Mouse (Mus musculus): ENCODE data around the gene Mup20. TPM values are rescaled to one million over a fixed set of nuclear protein-coding genes. Genes with fewer than 3 reads are reported as not detected.
"Not testable (repeated sequence)": the region's sequence is repeated elsewhere in the genome, so short reads cannot be mapped to it uniquely, and the experiment has no call there.

The Mup20 gene
- total RNA-seq (2021): not detected

DNA sequence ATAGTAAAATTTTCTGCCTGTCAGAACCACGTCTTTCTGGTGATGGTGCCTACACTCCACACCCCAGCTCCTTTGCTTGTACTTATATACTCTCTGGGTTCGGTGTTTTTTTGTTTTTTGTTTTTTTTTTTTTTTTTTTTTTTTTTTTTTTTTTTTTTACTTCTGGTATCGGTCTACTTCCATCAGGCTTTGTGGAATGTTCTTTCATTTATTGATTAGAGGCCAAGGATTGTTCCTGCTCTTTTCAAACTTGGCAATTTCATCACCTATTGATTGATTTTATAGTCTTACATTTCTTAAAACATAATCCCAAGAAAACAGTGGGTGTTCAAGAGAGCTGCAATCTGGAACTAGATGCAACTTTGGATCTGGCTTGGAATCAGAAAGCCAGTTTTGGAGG, at the start of gene Mup20:
Gene Mup20, minus strand, starts transcription at position 101 of the 400 bp plus-strand sequence.
- DNase-seq (ENCODE audit: low spot score); intact Hi-C loops (cut with DNase I): not testable (repeated sequence)

DNA sequence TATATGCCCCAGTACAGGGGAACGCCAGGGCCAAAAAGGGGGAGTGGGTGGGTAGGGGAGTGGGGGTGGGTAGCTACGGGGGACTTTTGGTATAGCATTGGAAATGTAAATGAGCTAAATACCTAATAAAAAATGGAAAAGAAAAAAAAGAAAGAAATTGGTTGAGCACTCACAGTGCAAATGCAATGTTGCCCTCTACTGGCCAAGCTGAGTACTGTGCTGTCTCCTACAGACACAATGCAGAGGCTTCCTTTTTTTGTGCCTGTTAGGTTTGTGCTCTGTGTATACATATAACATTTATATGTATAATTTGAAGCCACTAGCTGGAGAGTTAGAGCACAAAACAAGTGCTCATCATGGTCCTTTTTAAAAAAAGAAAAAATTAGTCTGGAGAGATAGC, 49.4 kb upstream of the Mup20 start:
- not testable (repeated sequence) for DNase-seq (ENCODE audit: low spot score)

DNA sequence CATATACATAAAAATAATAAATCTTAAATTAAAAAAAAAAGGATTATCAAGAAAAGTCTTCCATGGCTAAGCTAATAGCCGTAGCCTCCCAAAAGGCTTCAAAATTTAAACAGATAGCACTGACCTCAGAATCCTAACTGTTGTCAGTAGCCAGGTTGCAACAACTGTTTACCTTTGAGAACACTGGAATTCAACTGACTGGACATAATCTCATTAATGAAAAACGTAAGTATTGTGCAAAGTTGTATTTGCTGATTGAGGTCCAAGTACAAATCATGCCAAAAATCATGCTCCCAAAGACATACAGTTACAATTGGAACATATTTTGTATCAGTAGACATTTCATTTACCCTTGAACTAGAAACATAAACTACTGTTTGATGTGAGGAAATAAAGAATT, 34.0 kb upstream of the Mup20 start:
- DNase-seq (ENCODE audit: low spot score): no peak
- intact Hi-C loops (cut with DNase I): no loop called here

More for the DNA sequence above, 49.4 kb upstream of the Mup20 start:
- intact Hi-C loops (cut with DNase I): not testable (repeated sequence)

DNA sequence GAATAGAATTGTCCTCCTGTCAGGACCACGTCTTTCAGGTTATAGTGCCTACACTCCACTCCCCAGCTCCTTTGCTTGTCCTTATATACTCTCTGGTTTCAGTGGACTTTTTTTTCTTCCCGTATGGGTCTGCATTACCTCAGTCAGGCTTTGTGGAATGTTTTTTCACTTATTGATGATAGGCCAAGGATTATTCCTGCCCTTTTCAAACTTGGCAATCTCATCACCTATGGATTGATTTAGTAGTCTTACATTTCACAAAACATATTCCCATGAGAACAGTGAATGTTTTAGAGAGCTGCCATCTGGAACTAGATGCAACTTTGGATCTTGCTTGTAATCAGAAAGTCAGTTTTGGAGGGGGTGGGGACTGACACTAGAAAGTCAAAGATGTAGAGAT, 33.3 kb upstream of the Mup20 start, which contains the start of gene Mup3:
Gene Mup3, minus strand, starts transcription at position 102 of the 400 bp plus-strand sequence.
- intact Hi-C loops (cut with DNase I): no loop called here
- DNase-seq (ENCODE audit: low spot score): no peak

DNA sequence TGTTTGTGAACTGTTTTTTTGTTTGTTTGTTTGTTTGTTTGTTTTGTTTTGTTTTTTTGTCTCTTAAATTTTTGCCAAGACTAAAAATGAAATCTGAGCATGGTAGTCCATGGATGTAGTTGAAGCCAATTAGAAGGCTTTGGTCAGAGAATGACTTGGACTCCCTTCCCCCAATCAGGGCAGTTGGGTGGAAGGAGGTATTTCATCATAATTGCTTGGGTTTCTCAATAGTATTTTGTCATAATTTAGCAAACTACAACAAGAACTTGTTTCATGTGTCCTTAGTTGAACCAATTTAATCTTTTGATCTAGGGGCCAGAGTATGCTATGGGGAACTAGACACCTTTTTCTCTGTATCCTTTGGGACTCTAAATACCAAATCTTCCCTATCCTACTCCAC, 28.8 kb upstream of the Mup20 start:
- intact Hi-C loops (cut with DNase I): no loop called here
- DNase-seq (ENCODE audit: low spot score): no peak

DNA sequence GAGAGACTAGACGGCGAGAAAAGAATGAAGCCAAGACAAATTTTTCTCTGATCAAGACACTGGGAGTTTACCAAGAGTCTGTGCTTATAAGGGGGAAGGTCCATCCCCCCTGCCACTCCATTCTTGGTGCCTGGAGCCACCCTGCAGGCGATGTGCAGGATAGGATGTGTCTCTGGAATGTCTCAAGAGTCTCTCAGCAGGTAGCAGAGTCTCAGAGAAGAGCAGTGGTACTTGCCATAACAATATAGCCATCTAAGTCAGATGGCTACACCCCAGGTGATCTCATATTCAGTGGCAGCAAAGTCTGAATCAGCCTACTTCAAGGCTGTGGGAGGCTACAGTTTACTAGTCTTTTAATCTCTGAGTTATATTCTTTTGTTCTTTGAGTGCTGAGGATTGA, 21.2 kb upstream of the Mup20 start:
- intact Hi-C loops (cut with DNase I): no loop called here
- no peak for DNase-seq (ENCODE audit: low spot score)

DNA sequence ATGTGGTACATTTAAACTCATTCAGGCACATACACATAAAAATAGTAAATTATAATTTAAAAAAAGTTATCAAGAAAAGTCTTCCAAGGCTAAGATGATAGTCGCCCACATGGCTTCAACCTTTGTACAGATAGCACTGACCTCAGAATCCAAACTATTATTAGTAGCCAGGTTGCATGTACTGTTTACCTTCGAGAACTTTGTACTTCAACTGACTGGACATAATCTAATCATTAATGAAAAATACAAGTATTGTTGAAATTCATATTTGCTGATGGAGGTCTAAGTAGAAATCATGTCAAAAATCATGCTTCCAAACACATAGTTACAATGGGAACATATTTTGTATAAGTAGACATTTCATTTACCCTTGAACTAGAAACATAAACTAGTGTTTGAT, 822 bp upstream of the Mup20 start:
- intact Hi-C loops (cut with DNase I); DNase-seq (ENCODE audit: low spot score): not testable (repeated sequence)

DNA sequence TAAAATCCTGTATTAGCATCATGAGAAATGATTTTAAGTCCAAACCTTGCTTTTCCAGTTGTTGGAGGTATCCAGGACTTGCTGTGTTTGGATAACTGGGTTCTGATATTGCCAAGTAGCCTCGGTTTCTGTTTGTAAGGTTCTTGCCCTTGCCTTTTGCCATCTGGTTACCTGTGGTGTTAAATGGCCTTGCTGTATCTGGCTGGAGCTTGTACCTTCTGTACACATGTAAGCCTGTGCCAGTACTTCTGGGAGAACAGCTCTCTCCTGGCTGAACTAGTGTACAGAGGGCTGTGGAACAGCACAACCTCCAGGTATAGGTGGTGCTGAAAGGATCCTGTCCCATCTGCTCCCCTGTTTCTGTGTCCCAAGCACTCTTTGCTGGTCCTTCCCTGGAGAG, 27.7 kb downstream of the Mup20 start:
- intact Hi-C loops (cut with DNase I): no loop called here
- no peak for DNase-seq (ENCODE audit: low spot score)

DNA sequence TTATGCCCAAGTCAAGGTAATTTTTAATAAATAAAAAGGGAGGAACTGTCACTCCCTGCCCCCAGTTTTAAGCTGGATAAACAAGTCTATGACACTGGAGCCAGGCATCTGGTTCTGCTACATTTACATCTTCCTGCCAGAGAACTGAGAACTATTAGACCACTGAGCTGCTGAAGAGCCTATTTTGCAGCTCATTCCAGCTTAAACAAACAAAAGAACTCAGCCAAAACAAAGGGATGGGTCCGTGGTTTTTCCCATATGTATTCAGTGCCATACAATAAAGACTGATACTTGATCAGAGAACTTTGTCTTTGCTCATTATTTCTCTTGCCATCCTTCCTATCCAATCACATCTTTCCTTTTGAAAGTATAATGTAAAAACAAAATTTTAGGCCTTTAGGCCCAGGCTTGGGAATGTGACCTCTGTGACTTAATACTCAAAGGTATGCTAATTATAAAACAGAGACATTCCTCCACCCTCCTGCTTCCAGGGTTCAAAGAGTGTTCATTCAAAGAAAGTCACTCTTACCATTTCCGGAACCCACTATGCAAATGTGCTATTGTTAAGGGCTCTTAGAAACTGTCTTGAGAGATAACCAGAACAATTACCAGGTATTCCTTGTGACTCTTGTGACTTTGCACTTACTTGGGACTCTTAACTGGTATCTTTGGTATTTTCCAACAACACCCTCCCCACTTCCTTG, 29.6 kb downstream of the Mup20 start:
- DNase-seq (ENCODE audit: low spot score): no peak
- intact Hi-C loops (cut with DNase I): no loop called here

DNA sequence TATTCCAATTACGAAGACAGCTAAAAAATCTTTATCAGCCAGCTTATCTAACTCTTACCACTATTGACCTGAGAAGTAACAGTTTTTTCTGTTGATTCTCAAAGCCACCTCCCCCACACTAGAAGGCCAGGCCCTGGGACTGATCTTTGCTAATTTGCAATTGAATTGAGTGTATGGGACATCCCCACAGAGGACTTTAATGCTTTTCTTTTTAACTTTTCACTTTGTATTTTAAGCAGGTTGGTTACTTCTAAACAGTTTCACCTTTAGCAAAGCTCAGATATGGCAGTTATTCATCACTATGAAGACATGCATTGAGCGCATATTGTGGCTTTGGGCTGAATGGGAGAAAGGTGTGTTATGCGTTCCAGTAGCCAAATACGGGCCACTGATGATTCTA, 30.3 kb downstream of the Mup20 start:
- intact Hi-C loops (cut with DNase I): no loop called here
- no peak for DNase-seq (ENCODE audit: low spot score)

DNA sequence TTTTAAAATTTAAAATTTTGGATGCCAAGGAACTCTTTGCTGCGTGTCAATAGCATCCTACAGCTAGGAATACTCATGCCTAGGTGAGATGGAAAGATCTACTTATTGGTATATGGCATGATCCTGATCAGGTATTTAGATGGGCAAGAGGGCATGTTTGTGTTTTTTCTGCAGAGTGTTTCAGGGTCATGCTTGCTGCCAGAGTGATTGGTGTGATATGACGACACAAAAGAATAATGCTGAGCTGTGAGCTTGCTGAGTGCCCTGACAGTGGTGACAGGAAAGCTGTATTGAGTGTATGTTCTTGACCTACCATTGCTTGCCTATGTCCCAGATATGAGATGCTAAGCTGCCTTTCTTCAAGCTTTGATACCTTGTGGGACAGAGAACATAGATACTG, 30.8 kb downstream of the Mup20 start:
- DNase-seq (ENCODE audit: low spot score): no peak
- intact Hi-C loops (cut with DNase I): no loop called here

DNA sequence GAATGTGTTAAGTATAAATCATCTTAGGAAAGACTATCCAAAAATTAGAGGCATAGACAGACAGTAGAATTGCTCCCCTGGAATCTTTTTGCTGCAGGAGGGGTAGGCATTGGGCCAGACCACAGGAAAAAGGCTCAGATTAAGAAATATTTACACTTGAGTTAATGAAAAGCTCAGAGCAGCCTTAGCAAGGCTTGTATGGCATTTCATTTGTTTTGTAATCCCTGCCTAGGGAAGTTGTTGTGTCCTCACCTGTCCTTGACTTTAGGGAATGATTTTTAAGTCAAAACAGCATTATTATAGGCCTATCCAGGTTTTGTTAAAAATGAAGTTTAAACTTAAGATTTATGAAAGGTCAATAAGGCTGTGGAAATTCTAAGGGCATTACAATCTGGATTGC, 33.4 kb downstream of the Mup20 start:
- intact Hi-C loops (cut with DNase I); DNase-seq (ENCODE audit: low spot score): not testable (repeated sequence)

Other genes starting within 250 kb of the Mup20 start
- gene Mup5, start 218.9 kb downstream of the Mup20 start, total RNA-seq (2021): not detected
- gene Mup3, start 33.2 kb upstream of the Mup20 start, total RNA-seq (2021): not detected
- not detected for gene Mup21, start 96.7 kb upstream of the Mup20 start, total RNA-seq (2021)
- 1 to 10 TPM; 1.7 to 2.1 TPM for gene Zfp37, start 176.9 kb upstream of the Mup20 start, total RNA-seq (2021)
- gene Slc31a2, start 208.4 kb upstream of the Mup20 start, total RNA-seq (2021): 10 to 100 TPM; 19.9 to 22.6 TPM

All from heart, postnatal 25 days (tissue).